Mouse (Mus musculus) left cerebral cortex, postnatal 10 days (tissue): ENCODE measurements at regions not wholly inside any gene's neighbourhood (a gene's known extent, or its start where the extent isn't known, plus 50 kb on each side); places are given as distances from the start of the nearest gene placed in this dataset.

Experiments used
- DNase-seq, 2 experiments: peaks; one replicate each; pipeline ENCODE4 v3.0.0; 2021 to 2022; ENCODE audit warnings: low spot score in 2 of 2, mixed read lengths in 1 of 2; ENCODE audit errors: extremely low spot score in 1 of 2
- intact Hi-C: fragments of 180-260 bp; cut with DNase I; formaldehyde crosslinking; loops from one replicate; pipeline ENCODE4 v1.15.1; 2025

DNA sequence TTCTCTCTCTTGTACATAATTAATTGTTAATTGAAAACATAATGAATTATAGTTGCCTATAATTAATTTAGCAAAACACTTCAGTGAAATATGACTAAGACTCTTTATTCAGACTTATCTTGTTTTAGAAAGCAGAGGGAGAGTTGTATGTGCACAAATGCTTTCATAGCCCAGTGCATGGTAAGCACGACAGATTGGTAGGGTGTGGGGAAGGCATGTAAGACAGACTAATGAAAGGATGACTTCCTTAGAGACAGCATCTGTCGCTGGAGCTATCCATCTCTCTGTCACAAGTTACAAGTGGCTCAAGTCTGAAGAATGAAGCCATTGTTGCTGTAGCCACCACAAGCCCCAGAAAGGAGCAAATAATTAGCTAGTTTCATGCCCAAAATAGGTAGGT lies 376.9 kb downstream of the 4930474N05Rik start:
- no peak for DNase-seq
- intact Hi-C loops = no loop called here

DNA sequence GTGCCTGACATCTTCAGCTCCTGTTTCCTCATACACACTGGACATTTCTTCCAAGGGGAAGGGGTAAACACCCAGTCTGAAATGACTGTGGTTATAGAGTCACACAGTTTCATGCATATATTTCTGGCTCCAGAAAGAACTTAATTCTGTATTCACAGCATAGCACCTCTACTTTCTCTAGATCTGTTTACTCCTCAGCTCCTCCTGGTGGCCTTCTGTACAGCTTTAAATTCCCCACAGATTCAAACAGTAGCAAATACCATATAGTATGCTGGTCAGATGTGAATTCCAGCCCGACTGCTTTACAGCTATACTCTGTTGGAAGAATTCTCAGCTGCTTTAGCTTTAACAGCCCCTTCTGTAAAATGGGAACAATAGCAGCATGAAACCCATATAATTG lies 375.6 kb downstream of the 4930474N05Rik start:
- DNase-seq = no peak
- intact Hi-C loops = no loop called here

DNA sequence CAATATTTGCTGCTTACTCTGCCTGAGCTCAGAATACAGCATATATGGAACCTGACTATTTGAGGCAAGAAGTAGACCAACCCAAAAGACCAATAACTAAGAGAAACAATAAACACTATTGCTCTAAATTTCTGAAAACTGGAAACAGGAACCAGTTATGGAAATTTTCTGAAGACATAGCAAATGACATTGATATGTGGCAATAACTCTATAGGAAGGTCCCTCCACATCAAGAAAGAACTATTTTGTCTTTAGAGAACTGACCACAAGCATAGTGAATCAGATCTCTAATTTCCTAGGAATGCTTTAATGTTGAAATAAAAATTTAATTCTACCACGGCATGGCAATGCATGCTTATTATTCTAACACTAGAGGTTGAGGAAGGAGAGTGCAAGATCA lies 358.3 kb downstream of the 4930474N05Rik start:
- no peak for DNase-seq
- intact Hi-C loops = no loop called here

DNA sequence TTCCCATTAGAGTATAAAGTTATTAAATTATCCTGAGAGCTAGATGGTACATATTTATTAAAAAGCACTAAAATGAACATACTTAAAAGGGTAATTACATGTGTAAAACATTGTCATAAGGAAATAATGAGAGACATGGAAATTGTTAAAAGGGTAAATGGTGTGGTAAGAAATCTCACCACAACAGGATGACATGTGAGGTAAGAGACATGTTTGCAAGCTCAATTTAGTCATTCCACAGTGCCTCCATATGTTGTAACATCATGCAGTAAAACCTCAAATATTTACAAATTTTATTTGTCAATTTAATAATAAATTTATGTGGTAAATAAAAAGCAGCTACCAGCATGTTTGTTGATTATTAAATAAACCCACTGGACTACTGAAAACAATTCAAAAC lies 355.4 kb downstream of the 4930474N05Rik start:
- no peak for DNase-seq
- intact Hi-C loops = no loop called here

DNA sequence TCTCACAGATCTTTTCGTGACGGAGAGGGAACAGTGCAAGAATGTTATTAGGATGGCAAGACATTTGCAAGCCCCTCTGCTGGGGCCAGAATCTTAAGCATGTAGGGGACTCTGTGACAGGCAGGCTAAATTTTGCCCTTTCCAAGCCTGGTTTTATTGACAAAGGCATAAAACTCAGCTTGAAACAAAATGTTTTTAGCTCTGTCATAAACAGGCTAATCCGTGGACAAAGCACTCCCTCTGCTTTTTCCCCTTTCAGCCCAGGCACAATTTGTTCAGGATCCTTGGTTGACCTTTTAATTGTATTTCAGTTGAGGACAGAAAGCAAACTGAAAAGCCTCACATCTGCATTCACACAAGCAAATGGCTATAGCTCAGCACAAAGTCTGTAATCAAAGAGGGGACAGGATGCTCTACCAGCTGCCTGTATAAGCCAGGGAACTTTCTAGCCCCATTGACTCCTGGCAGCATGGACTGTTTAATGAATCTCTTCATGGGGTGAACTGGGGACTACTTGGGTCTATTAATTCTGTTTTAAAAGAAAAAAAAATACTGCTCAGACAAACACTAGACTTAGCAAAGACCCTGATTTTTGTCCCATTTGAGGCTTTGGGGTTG lies 320.0 kb downstream of the 4930474N05Rik start:
- intact Hi-C loops = no loop called here

DNA sequence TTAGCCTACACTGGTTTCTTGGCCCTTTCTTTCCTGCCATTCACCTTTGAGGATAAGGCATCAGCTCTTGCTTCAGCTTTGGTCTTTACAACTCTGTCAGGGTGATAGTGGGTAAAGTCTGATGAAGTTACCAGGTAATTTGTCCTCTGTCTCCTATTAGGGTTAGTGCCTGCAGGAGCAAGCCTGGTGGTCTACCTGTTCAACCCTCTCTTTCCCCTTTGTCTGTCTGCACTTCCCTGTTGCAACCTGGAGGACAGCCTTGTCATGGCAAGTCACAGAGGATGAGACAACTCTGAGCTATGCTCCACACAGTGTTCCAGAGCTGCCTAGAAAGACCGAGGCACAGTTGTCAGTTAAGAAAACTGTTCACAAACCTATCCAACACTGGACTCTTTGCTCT lies 319.5 kb downstream of the 4930474N05Rik start:
- intact Hi-C loops = no loop called here

More for the DNA sequence above, 320.0 kb downstream of the 4930474N05Rik start:
- no peak for DNase-seq

More for the DNA sequence above, 319.5 kb downstream of the 4930474N05Rik start:
- no peak for DNase-seq
